Mouse (Mus musculus) embryonic fibroblast, embryonic 13.5 days (primary cell): Measurements from ENCODE around the gene Hcst.

Source experiments
- CTCF ChIP-seq: IDR thresholded peaks from 2 replicates; pipeline ENCODE4 v1.5.1; 2011; ENCODE audit warnings: mild to moderate bottlenecking, control low read depth, low read length, moderate library complexity, borderline replicate concordance; ENCODE audit not compliant: insufficient read depth
- POLR2A ChIP-seq: IDR thresholded peaks from 2 replicates; pipeline ENCODE4 v1.6.1; 2011; ENCODE audit warnings: low read depth, mild to moderate bottlenecking, control low read depth, low read length, moderate library complexity

DNA sequence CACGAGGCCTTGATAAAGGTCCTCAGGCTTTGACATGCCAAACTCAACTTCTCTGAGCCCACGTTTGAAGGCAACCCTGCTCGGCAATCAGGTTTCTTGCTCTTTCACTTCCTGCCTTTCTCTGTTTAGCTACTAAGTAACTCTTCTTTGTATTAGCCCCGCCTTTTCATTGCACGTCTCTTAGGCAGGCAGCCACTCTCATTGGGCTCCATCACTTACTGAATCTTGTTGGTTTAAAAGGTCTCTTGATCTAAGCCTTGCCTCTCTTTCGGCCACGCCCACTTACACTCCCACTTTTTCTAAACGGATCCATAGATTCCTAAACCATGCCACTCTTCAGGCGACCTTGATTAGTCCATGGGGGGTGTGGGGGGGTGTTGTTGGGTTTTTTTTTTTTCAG lies 24.0 kb upstream of the Hcst start:
- TF ChIP-seq POLR2A, result no peak
- no peak for TF ChIP-seq CTCF
